Mouse (Mus musculus) spleen, adult 2 months (tissue): Measurements from ENCODE around the gene Dnajc6. TPM values are rescaled to one million over a fixed set of nuclear protein-coding genes. Genes with fewer than 3 reads are reported as not detected.

ENCODE experiments used
- DNase-seq, 2 experiments: peaks; one replicate each; pipeline versions ENCODE4 v3.0.0 to v3.0.0-alpha.2; 2012 to 2021; ENCODE audit warnings: low spot score in 2 of 2, low read depth in 1 of 2
- H3K27ac ChIP-seq: fragments of 200-500 bp; 2 replicates; pipeline ENCODE4 v1.5.1; 2012; ENCODE audit warnings: low read length, inconsistent platforms; ENCODE audit not compliant: insufficient read depth
- H3K27me3 ChIP-seq: fragments of 200-500 bp; 2 replicates; pipeline ENCODE4 v1.6.1; 2012; ENCODE audit warnings: mild to moderate bottlenecking, moderate library complexity, low read length, inconsistent platforms; ENCODE audit not compliant: control insufficient read depth, insufficient read depth
- H3K36me3 ChIP-seq: fragments of 200-500 bp; 2 replicates; pipeline ENCODE4 v1.6.1; 2012; ENCODE audit warnings: mild to moderate bottlenecking, low read length, inconsistent platforms; ENCODE audit not compliant: control insufficient read depth, insufficient read depth
- H3K4me1 ChIP-seq: fragments of 200-500 bp; 2 replicates; pipeline ENCODE4 v1.6.1; 2011; ENCODE audit warnings: inconsistent platforms; ENCODE audit not compliant: control insufficient read depth, insufficient read depth, insufficient read length
- H3K4me3 ChIP-seq: fragments of 200-500 bp; 2 replicates; pipeline ENCODE4 v1.5.1; 2011; ENCODE audit warnings: mild to moderate bottlenecking, inconsistent platforms; ENCODE audit not compliant: insufficient read depth, insufficient read length; ENCODE audit errors: extremely low read depth
- CTCF ChIP-seq: fragments of 200-500 bp; IDR thresholded peaks from 2 replicates; pipeline ENCODE4 v1.5.1; 2011; ENCODE audit warnings: mild to moderate bottlenecking, inconsistent platforms; ENCODE audit not compliant: insufficient read depth, insufficient read length, insufficient replicate concordance; ENCODE audit errors: extremely low read depth
- POLR2A ChIP-seq: fragments of 200-500 bp; IDR thresholded peaks from 2 replicates; pipeline ENCODE4 v1.6.1; 2011; ENCODE audit warnings: low read depth, low read length, inconsistent platforms
- WGBS: fragments of 180-500 bp; shearing (Covaris S2); methylation state at CpG from one replicate; pipeline ENCODE4 v1.1.7; 2018; 5-methylcytosine and 5-hydroxymethylcytosine counted together
- polyA plus RNA-seq: library from polyadenylated mRNA; depleted of rRNA; stranded (reverse); fragments of >200 nt; gene quantifications from 2 replicates; pipeline ENCODE4 v1.2.3, GENCODE M21; 2012

Gene Dnajc6
- polyA plus RNA-seq, 1 experiment, result 1.6 TPM

DNA sequence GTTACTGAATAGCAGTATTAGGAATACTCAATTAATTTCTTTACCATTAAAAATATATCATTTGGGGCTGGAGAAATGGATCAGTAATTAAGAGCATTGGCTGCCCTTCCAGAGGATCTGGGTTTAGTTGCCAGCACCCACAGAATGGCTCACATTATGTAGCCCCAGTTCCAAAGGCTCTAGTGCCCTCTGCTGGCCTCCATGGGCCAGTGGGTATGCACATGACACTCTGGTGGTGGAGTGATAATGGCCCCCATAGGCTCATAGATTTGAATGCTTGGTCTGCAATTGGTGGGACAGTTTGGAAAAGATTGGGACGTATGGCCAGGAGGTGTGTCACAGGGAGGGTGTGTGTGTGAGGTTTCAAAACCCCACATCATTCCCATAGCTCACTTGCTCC is 95.0 kb downstream of the Dnajc6 start:
- Histone ChIP-seq H3K27me3 (no peaks in the 10 kb centered on the region), H3K4me3 (no peak overlapping the region), H3K27ac (no peak overlapping the region), H3K4me1 (no peaks in the 10 kb centered on the region), H3K36me3 (no peaks in the 10 kb centered on the region)
- TF ChIP-seq POLR2A (no peak), CTCF (no peak)
- WGBS, result 91% methylated on average over 1 of the region's 1 CpGs
- no peak for DNase-seq

DNA sequence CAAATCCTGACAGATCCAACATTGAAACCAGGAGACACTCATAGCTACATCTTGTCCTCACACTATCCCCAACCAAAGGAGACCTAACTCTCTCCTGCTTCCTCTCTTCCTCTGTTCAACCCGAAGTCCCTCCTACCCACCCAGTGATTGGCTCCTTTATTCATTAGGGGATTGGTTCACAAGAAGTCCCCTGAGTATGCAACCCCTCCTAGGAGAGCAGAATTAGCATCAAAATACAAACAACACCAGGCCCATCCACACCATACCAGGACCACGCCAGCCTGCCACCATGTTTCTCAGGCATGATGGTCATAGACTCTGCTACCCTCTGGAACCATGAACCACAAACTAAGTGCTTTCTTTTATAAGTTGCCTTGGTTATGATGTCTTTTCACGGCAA is 96.0 kb downstream of the Dnajc6 start:
- no peaks in the 10 kb centered on the region for H3K27me3 ChIP-seq
- H3K36me3 ChIP-seq, result no peaks in the 10 kb centered on the region
- H3K27ac ChIP-seq, result no peak overlapping the region
- no peak for TF ChIP-seq POLR2A
- no peak for TF ChIP-seq CTCF
- WGBS, result 77% methylated on average over 3 of the region's 3 CpGs
- DNase-seq, result no peak
- H3K4me3 ChIP-seq, result no peak overlapping the region
- no peaks in the 10 kb centered on the region for H3K4me1 ChIP-seq

DNA sequence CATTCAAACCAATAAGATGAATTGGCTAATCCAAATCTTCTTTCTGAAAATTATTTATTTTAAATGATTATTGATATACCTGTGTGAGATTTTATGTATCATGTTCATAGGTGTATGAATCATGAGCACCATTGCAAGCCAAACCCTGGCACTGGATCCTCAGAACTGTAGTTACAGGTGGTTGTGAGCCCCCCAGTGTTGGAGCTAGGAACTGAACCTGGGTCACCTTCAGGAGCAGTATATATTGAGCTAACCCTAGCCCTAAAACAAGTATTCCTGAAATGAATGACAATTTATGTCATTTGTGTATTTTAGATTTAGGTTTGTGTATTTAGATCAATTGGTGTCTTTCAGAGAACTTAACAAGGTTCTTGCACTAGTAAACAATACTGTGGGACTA is 105.3 kb downstream of the Dnajc6 start:
- no peaks in the 10 kb centered on the region for H3K36me3 ChIP-seq
- no peak overlapping the region for H3K4me3 ChIP-seq
- H3K27me3 ChIP-seq, result no peaks in the 10 kb centered on the region
- TF ChIP-seq CTCF, result peak; percentile 19; the same call in 1 of the 2 replicates
- no peak for TF ChIP-seq POLR2A
- DNase-seq, result no peak
- no peaks in the 10 kb centered on the region for H3K4me1 ChIP-seq
- H3K27ac ChIP-seq, result no peak overlapping the region

DNA sequence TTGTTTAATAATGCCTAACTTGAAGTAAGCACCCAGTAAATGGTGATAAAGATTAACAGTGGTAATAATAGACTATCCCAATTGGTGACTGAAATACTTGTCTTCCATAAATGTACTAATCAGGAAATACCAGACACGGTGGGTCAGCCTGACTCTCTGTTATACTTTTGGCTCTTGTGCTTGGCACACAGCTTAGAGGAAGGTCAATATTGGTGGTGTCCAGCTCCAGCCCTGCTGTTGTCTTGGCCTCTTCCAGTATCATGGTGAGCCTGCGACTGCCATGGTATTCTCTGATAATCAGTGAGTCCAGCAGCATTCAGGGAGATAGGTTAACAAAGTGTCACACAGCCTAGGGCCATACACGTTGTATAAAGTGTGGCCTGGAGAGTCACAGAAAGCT is 107.2 kb downstream of the Dnajc6 start:
- DNase-seq, result no peak
- Histone ChIP-seq H3K27ac (no peak overlapping the region), H3K4me3 (no peak overlapping the region), H3K4me1 (no peaks in the 10 kb centered on the region), H3K36me3 (no peaks in the 10 kb centered on the region), H3K27me3 (no peaks in the 10 kb centered on the region)
- 80% methylated on average over 3 of the region's 3 CpGs for WGBS
- TF ChIP-seq CTCF (no peak), POLR2A (no peak)

DNA sequence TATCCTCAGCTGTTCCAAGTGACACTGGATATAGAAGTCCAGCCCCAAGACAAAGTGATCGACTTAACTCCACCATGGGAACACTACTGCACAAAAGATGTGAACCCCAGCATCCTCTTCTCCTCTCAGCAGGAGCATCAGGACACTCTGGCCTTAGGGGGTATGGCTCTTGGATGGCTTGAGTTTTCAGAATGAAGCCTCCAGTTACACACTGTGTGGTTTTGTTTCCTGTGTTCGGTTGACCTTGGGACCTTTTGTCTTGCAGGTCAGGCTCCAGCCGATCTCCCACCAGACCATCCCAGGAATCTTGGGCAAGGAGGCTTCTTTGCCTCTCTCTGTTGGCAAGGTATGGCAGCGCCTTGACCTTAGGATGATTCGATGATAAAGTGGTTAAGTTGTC is 120.1 kb downstream of the Dnajc6 start:
- Histone ChIP-seq H3K36me3 (no peaks in the 10 kb centered on the region), H3K27ac (no peak overlapping the region), H3K27me3 (no peaks in the 10 kb centered on the region), H3K4me1 (no peaks in the 10 kb centered on the region), H3K4me3 (no peak overlapping the region)
- no peak for TF ChIP-seq CTCF
- no peak for TF ChIP-seq POLR2A
- no peak for DNase-seq
- 95% methylated on average over 5 of the region's 5 CpGs for WGBS

DNA sequence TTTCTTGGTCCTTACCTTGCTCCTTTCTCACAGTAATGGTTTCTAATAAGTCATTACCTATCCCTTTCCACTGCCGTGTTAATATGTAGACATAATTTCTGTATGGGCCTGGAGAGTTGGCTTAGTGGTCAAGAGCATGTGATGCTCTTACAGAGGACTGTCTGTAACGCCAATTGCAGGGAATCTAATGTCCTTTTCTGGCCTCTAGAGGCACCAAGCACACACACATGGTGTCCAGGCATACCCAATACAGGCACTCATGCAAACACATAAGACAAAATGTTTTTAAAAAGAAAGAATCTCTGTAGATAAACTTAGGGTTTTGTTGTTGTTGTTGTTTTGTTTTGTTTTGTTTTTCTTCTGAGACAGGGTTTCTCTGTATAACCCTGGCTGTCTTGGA is 121.3 kb downstream of the Dnajc6 start:
- no peaks in the 10 kb centered on the region for H3K27me3 ChIP-seq
- DNase-seq, result no peak
- no peak overlapping the region for H3K27ac ChIP-seq
- H3K36me3 ChIP-seq, result no peaks in the 10 kb centered on the region
- H3K4me3 ChIP-seq, result no peak overlapping the region
- no peaks in the 10 kb centered on the region for H3K4me1 ChIP-seq
- TF ChIP-seq CTCF, result no peak
- TF ChIP-seq POLR2A, result no peak
- 73% methylated on average over 2 of the region's 2 CpGs for WGBS

DNA sequence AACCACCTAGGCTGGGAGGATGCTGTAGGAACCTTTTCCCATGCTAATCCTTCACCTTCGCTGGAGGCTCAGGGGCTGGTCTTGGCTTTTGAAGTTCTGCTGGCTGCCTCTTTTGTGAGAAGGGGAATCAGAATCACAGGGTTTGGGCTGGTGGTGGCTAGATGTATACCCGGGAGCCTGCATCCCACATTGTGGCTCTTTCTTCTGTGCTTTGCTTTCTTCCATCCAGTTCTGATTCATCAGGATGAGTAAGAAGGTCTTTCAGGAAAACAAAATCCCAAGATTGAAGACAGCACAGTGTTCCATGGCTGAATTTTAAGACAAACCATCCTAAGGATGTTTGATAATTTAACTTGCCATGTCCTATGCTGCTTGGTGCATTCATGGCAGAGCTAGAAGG is 123.8 kb downstream of the Dnajc6 start:
- Histone ChIP-seq H3K4me1 (no peaks in the 10 kb centered on the region), H3K4me3 (no peak overlapping the region), H3K27ac (no peak overlapping the region), H3K27me3 (no peaks in the 10 kb centered on the region), H3K36me3 (no peaks in the 10 kb centered on the region)
- no peak for DNase-seq
- WGBS, result 100% methylated on average over 2 of the region's 2 CpGs
- no peak for TF ChIP-seq POLR2A
- TF ChIP-seq CTCF, result no peak
